Mouse (Mus musculus): ENCODE data around the gene Lcor.
A peak's percentile ranks its signal among the peaks of the same experiment; 100 is the strongest.

Lcor gene

DNA sequence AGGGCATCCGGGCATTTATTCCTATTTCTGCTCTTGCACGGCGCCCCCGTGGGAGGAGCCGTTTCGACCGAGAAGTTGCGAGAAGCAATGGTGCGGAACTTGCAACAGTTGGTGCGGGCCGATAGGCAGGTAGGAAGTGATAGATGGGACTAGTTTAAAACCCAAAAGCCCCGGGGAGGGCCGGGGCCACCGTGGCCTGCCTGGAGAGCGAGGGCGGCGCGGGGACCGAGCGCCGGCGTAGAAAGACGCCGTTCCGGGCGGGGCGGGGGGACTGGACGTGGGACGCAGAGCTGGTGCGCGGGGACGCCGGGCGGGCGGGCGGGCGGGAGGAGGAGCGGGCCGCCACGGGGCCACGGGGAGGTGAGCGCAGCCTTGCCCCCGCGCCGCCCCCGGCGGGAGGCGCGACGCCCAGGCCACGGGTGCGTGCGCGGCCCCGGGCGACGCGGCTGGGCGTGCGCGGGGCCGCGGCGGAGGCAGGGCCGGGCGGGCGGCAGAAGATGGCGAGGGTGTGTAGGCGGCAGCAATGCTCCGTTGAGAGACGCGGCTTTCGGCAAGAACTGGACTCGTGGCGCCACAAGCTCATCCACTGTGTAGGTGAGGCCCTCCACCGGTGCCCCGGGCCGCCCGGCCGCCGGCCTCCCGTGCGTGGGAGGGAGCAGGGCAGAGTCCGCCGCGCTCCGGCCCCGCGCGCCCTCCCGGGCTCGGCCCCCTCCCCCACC is at the start of gene Lcor:
Gene Lcor, plus strand, starts transcription at position 448 of the 719 bp plus-strand sequence.
- DNase-seq (ENCODE audit: low spot score), result peak; percentile 83

- no peak for DNase-seq (ENCODE audit: low spot score)
These were observed 47.1 kb upstream of the Lcor start for GRCm38 (mm10) chr19:41435366-41435765.

DNA sequence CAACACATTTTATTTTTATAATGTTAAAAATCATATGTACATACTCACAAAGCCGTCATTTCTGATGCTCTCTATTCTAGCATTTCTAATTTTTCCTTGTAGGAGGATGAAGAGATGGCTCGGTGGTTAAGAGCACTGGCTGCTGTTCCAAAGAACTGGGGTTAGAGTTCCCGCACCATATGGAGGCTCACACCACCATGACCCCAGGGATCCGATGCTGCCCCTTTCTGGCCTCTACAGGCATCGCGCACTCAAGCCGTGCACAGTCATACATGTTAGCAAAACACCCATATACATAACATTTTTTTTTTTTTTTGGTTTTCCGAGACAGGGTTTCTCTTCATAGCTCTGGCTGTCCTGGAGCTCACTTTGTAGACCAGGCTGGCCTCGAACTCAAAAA is 46.0 kb upstream of the Lcor start:
- DNase-seq (ENCODE audit: low spot score), result no peak

DNA sequence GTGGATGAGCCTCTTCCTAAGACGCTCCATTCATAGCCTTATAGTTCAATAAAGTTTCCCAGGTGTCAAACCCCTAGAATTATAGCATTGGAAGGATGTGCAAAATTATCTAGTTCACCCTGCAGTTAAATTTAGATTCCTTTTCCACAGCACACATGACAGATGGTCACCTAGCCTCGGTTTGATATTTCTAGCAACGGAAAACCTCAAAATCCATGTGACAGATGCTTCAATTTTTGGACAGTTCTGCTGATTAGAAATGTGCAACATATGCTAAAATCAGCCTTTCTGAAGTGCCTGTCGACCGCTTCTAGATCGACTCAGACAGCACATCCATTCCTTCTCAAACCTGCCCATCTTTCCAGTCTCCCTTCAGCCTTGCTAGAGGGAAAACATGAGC is 43.5 kb upstream of the Lcor start:
- no peak for DNase-seq (ENCODE audit: low spot score)

- no peak for DNase-seq (ENCODE audit: low spot score)
These were observed 41.0 kb upstream of the Lcor start for GRCm38 (mm10) chr19:41441446-41441845.

GRCm38 (mm10) chr19:41441911-41442607 is 40.4 kb upstream of the Lcor start:
- no peak for DNase-seq (ENCODE audit: low spot score)

DNA sequence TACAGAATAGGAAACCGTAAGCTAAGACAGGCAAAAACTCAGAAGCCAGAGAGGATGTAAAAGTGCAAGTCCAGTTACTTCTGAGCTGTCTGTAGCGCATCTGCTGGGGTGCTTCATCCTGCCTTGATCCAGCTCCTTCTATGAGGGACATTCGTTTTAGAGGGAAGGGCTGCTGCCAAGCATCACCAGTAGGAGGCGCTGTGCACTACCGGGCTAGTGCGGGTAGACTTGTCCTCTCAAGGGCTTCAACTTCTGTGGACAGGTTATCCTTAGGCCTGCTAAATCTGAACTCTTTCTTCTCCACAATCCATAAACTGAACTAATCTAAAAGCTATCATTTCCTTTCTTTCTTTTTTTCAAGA is 39.8 kb upstream of the Lcor start:
- peak; percentile 61 for DNase-seq (ENCODE audit: low spot score)

- DNase-seq (ENCODE audit: low spot score), result no peak
These were observed 37.9 kb upstream of the Lcor start for GRCm38 (mm10) chr19:41444491-41444890.

GRCm38 (mm10) chr19:41445013-41445610 is 37.3 kb upstream of the Lcor start:
- no peak for DNase-seq (ENCODE audit: low spot score)

GRCm38 (mm10) chr19:41445723-41446122 is 36.7 kb upstream of the Lcor start:
- no peak for DNase-seq (ENCODE audit: low spot score)

GRCm38 (mm10) chr19:41447166-41447565 is 35.3 kb upstream of the Lcor start:
- no peak for DNase-seq (ENCODE audit: low spot score)

GRCm38 (mm10) chr19:41447760-41448159 is 34.7 kb upstream of the Lcor start:
- no peak for DNase-seq (ENCODE audit: low spot score)

- DNase-seq (ENCODE audit: low spot score), result no peak
These were observed 32.9 kb upstream of the Lcor start for GRCm38 (mm10) chr19:41449415-41450075.

DNA sequence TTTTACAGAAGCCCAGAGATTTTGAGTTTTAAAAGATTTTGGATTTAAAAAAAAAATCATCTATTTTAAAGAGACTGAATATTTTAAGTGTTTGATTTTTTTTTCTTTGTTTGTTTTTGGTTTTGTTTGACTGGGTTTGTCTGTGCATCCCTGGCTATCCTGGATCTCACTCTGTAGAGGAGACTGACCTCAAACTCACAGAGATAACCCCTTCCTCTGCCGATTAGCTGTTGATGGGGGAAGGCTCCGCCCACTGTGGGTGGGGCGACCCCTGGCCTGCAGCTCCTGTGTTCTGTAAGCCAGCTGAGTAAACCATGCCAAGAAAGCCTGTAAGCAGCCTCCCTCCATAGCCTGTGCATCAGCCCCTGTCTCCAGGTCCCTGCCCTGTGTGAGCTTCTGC is 30.3 kb upstream of the Lcor start:
- DNase-seq (ENCODE audit: low spot score), result no peak

DNA sequence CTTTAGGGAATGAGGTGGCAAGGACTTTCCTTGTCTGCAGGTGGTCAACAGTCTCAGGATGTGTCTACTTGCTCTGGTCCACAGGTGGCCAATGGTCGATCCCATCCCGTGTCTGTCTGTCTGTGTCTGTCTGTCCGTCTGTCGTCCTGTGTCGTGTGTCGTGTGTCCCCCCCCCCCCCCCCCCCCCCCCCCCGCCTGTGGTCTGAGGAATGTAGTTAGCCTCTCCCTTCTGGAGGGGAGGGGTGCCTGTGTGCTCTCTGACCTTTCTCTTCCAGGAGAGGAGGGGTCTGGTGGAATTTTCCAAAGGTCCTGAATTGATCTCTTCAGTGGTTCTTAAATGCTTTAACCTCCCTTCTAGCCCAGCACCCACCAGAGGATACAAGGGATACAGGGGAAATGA is 27.8 kb upstream of the Lcor start:
- DNase-seq (ENCODE audit: low spot score), result no peak

- no peak for DNase-seq (ENCODE audit: low spot score)
These were observed 27.3 kb upstream of the Lcor start for GRCm38 (mm10) chr19:41455091-41455626.

- DNase-seq (ENCODE audit: low spot score), result no peak
These were observed 25.3 kb upstream of the Lcor start for GRCm38 (mm10) chr19:41457181-41457580.

- DNase-seq (ENCODE audit: low spot score), result no peak
These were observed 20.2 kb upstream of the Lcor start for GRCm38 (mm10) chr19:41462166-41462735.

DNA sequence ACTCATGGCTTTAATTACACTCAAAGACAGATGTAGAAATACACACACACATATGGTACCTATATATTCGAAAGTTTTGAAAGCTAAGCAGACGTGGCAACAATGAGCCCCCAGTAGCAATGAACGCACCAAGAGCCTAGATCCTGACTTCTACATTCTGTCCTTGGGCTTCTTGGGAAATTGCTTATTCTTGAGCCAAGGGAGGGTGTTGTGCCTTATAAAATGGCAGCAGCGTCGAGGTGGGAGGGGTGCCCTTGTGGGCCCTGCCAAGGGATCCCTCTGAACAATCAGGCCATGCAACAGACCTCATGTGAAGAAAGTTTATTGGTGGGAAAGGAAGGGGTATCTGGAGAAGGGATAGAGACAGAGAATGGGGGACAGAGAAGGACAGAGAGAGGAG is 18.6 kb upstream of the Lcor start:
- DNase-seq (ENCODE audit: low spot score), result no peak

- no peak for DNase-seq (ENCODE audit: low spot score)
These were observed 16.0 kb upstream of the Lcor start for GRCm38 (mm10) chr19:41466475-41466874.

- DNase-seq (ENCODE audit: low spot score), result no peak
These were observed 8.8 kb upstream of the Lcor start for GRCm38 (mm10) chr19:41473566-41474135.

- no peak for DNase-seq (ENCODE audit: low spot score)
These were observed 7.5 kb upstream of the Lcor start for GRCm38 (mm10) chr19:41474943-41475342.

Measured in T-cell, adult 2 months (primary cell).